Mouse (Mus musculus): ENCODE measurements around the gene Cd164. TPM values are rescaled to one million over a fixed set of nuclear protein-coding genes. Genes with fewer than 3 reads are reported as not detected.
A peak's percentile ranks its signal among the peaks of the same experiment; 100 is the strongest.
"Not testable (repeated sequence)": the region's sequence is repeated elsewhere in the genome, so short reads cannot be mapped to it uniquely, and the experiment has no call there.

Cd164 gene
- polyA plus RNA-seq, 1 experiment: 291 TPM

- DNase-seq: peak; percentile 93
- no peaks in the 10 kb centered on the region for H3K27me3 ChIP-seq (replicated peaks; ENCODE audit: control insufficient read depth, insufficient read depth, low read length)
- TF ChIP-seq CTCF (conservative IDR thresholded peaks at IDR 0.05; ENCODE audit: insufficient read depth, insufficient read length, low read depth, low read length) (no peak), POLR2A (IDR thresholded peaks at IDR 0.05; ENCODE audit: low read depth, low read length) (no peak)
- peaks cover 7% of the 10 kb centered on the region; the same call in 1 of the 2 replicates for H3K4me1 ChIP-seq (ENCODE audit: control insufficient read depth, insufficient read depth, low read length)
- peak overlapping the region; percentile 78 for H3K27ac ChIP-seq (ENCODE audit: insufficient read depth, low read depth, low read length)
- no peak overlapping the region for H3K4me3 ChIP-seq (ENCODE audit: insufficient read depth, low read depth, low read length)
- 21% methylated on average over 4 of the region's 4 CpGs for WGBS
- no peaks in the 10 kb centered on the region for H3K36me3 ChIP-seq (ENCODE audit: control insufficient read depth, insufficient read depth, low read length)
These were observed 18.3 kb upstream of the Cd164 start for GRCm38 (mm10) chr10:41500941-41501340.

GRCm38 (mm10) chr10:41504996-41505395, 14.2 kb upstream of the Cd164 start:
- peaks cover 7% of the 10 kb centered on the region; the same call in 1 of the 2 replicates for H3K4me1 ChIP-seq (ENCODE audit: control insufficient read depth, insufficient read depth, low read length)
- H3K4me3 ChIP-seq (ENCODE audit: insufficient read depth, low read depth, low read length): no peak overlapping the region
- WGBS: 33% methylated on average over 1 of the region's 1 CpGs
- no peak overlapping the region for H3K27ac ChIP-seq (ENCODE audit: insufficient read depth, low read depth, low read length)
- H3K36me3 ChIP-seq (ENCODE audit: control insufficient read depth, insufficient read depth, low read length): no peaks in the 10 kb centered on the region
- H3K27me3 ChIP-seq (replicated peaks; ENCODE audit: control insufficient read depth, insufficient read depth, low read length): no peaks in the 10 kb centered on the region
- TF ChIP-seq POLR2A (IDR thresholded peaks at IDR 0.05; ENCODE audit: low read depth, low read length): no peak
- TF ChIP-seq CTCF (conservative IDR thresholded peaks at IDR 0.05; ENCODE audit: insufficient read depth, insufficient read length, low read depth, low read length): no peak
- DNase-seq: no peak

GRCm38 (mm10) chr10:41505446-41505845, 13.8 kb upstream of the Cd164 start:
- not testable (repeated sequence) for H3K36me3 ChIP-seq (ENCODE audit: control insufficient read depth, insufficient read depth, low read length); H3K27me3 ChIP-seq (replicated peaks; ENCODE audit: control insufficient read depth, insufficient read depth, low read length); H3K4me1 ChIP-seq (ENCODE audit: control insufficient read depth, insufficient read depth, low read length); H3K4me3 ChIP-seq (ENCODE audit: insufficient read depth, low read depth, low read length); H3K27ac ChIP-seq (ENCODE audit: insufficient read depth, low read depth, low read length)
- peak; percentile 88 for DNase-seq
- peak; percentile 85 for TF ChIP-seq CTCF (conservative IDR thresholded peaks at IDR 0.05; ENCODE audit: insufficient read depth, insufficient read length, low read depth, low read length)
- 3% methylated on average over 3 of the region's 3 CpGs for WGBS

DNA sequence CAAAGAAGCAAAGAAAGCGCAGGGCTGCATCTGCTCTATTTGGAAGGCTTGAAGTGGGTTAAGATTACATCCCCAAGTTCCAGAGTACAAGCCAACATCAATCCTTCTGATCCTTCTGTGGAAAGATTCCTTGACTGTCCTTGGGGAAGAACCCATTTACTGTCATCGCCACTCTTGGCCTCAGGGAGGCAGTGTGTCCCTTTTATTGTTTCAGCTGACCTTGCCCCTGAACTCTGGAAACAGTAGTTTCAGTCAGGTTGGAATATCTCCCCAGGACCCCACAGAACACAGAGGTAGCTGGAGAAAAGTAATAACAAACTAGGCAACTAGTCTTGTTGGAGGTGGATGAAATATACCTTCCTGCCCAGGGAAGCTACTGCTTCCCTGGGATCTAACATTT, 10.1 kb upstream of the Cd164 start:
- peak; percentile 31 for DNase-seq
- H3K4me3 ChIP-seq (ENCODE audit: insufficient read depth, low read depth, low read length): no peak overlapping the region
- no peak for TF ChIP-seq POLR2A (IDR thresholded peaks at IDR 0.05; ENCODE audit: low read depth, low read length)
- peak; percentile 75 for TF ChIP-seq CTCF (conservative IDR thresholded peaks at IDR 0.05; ENCODE audit: insufficient read depth, insufficient read length, low read depth, low read length)
- no peaks in the 10 kb centered on the region for H3K27me3 ChIP-seq (replicated peaks; ENCODE audit: control insufficient read depth, insufficient read depth, low read length)
- H3K27ac ChIP-seq (ENCODE audit: insufficient read depth, low read depth, low read length): no peak overlapping the region
- no peaks in the 10 kb centered on the region for H3K36me3 ChIP-seq (ENCODE audit: control insufficient read depth, insufficient read depth, low read length)
- no peaks in the 10 kb centered on the region; the same call in 1 of the 2 replicates for H3K4me1 ChIP-seq (ENCODE audit: control insufficient read depth, insufficient read depth, low read length)
- WGBS: 54% methylated on average over 2 of the region's 2 CpGs

DNA sequence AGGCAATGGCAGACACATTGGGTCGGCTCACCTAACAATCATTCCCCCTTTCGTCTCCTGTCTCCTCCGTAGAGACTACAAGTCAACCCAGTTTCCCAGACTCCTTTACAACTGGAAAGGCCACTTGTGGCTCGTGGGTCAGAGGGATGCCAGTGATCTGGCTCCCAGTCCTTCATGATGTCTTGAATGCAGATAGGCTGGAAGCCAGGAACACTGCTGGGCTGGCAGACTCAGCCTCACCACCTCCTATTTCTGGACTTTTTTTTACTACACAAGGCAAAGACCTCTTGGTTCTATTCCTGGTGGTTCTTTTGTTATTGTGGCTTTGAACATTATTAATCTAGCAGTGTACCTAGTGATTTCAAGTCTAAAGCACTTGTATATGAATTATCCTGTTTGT, 4.9 kb upstream of the Cd164 start:
- TF ChIP-seq CTCF (conservative IDR thresholded peaks at IDR 0.05; ENCODE audit: insufficient read depth, insufficient read length, low read depth, low read length): no peak
- TF ChIP-seq POLR2A (IDR thresholded peaks at IDR 0.05; ENCODE audit: low read depth, low read length): no peak
- Histone ChIP-seq H3K4me1 (ENCODE audit: control insufficient read depth, insufficient read depth, low read length) (no peaks in the 10 kb centered on the region), H3K27ac (ENCODE audit: insufficient read depth, low read depth, low read length) (no peak overlapping the region), H3K36me3 (ENCODE audit: control insufficient read depth, insufficient read depth, low read length) (no peaks in the 10 kb centered on the region), H3K27me3 (replicated peaks; ENCODE audit: control insufficient read depth, insufficient read depth, low read length) (no peaks in the 10 kb centered on the region), H3K4me3 (ENCODE audit: insufficient read depth, low read depth, low read length) (no peak overlapping the region)
- DNase-seq: no peak
- WGBS: 86% methylated on average over 4 of the region's 4 CpGs

- no peak overlapping the region for H3K27ac ChIP-seq (ENCODE audit: insufficient read depth, low read depth, low read length)
These were observed 4.3 kb upstream of the Cd164 start for GRCm38 (mm10) chr10:41514921-41515320.

DNA sequence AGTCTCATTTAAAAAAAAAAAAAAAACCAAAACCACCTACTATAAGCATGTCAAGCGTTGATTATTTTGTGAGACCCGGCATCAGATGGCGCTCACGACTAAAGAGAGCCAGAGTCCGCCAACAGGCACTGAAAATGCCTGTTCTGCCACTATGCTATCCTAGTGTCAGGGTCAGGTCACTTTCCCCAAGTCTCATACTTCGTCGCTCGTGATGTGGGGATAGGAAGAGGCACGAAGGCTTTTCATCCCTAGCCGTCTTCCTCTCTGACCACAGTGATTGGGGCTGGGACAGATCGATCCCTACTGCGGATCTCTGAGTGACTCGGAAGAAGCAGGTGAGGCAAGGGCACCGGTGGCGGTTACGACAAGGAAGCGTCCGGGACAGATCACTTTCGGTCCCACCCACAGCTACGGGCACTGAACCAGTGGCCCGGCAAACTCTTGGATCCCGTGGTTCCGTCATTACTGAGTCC, 670 bp upstream of the Cd164 start:
- Histone ChIP-seq H3K4me3 (ENCODE audit: insufficient read depth, low read depth, low read length) (peak overlapping the region; percentile 76), H3K27me3 (replicated peaks; ENCODE audit: control insufficient read depth, insufficient read depth, low read length) (no peaks in the 10 kb centered on the region), H3K27ac (ENCODE audit: insufficient read depth, low read depth, low read length) (peak overlapping the region; percentile 97), H3K4me1 (ENCODE audit: control insufficient read depth, insufficient read depth, low read length) (peaks cover 10% of the 10 kb centered on the region; the same call in 1 of the 2 replicates), H3K36me3 (ENCODE audit: control insufficient read depth, insufficient read depth, low read length) (peaks cover 2% of the 10 kb centered on the region; the same call in 1 of the 2 replicates)
- WGBS: under 1% methylated on average over 23 of the region's 23 CpGs
- no peak for TF ChIP-seq POLR2A (IDR thresholded peaks at IDR 0.05; ENCODE audit: low read depth, low read length)
- TF ChIP-seq CTCF (conservative IDR thresholded peaks at IDR 0.05; ENCODE audit: insufficient read depth, insufficient read length, low read depth, low read length): peak; percentile 75
- DNase-seq: peak; percentile 89

More at GRCm38 (mm10) chr10:41514921-41515320, 4.3 kb upstream of the Cd164 start:
- no peak for DNase-seq
- H3K4me3 ChIP-seq (ENCODE audit: insufficient read depth, low read depth, low read length): no peak overlapping the region
- no peaks in the 10 kb centered on the region for H3K27me3 ChIP-seq (replicated peaks; ENCODE audit: control insufficient read depth, insufficient read depth, low read length)
- H3K4me1 ChIP-seq (ENCODE audit: control insufficient read depth, insufficient read depth, low read length): no peaks in the 10 kb centered on the region
- H3K36me3 ChIP-seq (ENCODE audit: control insufficient read depth, insufficient read depth, low read length): no peaks in the 10 kb centered on the region
- TF ChIP-seq CTCF (conservative IDR thresholded peaks at IDR 0.05; ENCODE audit: insufficient read depth, insufficient read length, low read depth, low read length) (no peak), POLR2A (IDR thresholded peaks at IDR 0.05; ENCODE audit: low read depth, low read length) (no peak)
